Mouse (Mus musculus): Measurements from ENCODE around the gene Gapdh. TPM values are rescaled to one million over a fixed set of nuclear protein-coding genes. Genes with fewer than 3 reads are reported as not detected.

The Gapdh gene
- 100 to 1,000 TPM; 230 to 258 TPM for polyA plus RNA-seq (2017; shearing (Covaris generic))

DNA sequence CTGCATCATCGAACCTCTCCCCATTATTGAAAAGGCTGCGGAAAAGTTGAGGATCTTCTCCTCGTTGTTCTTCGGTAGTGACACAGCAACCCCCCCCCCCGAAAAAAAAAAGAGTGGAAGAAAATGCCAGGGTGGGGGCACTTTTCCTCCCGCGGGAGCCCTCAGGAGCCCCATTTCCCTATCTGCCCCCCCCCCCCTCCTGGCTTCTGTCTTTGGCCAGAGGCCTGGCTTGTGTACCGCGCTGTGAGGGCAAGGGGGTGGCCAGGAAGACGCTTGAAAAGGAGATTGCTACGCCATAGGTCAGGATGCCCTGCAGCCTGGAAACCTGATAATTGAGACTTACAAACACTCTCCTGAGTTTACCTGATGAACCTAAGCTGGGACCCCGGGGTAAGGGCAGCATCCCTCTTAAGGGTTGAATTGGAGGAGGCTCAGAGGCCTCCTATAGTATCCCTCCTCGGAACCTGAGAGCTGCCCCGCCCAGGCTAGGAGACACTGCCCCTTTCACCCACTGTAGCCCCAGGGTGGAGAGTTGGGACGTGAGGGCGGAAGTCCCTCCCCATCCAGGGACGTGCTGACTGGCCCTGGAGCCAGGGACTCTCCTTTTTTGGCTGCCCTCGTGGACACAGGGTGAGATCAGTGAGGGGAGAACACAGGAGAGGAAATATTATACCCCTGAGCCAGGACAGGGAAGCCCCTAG is at the start of gene Gapdh:
TSS of gene Gapdh (minus strand) at position 417 of the 701 bp plus-strand sequence.

DNA sequence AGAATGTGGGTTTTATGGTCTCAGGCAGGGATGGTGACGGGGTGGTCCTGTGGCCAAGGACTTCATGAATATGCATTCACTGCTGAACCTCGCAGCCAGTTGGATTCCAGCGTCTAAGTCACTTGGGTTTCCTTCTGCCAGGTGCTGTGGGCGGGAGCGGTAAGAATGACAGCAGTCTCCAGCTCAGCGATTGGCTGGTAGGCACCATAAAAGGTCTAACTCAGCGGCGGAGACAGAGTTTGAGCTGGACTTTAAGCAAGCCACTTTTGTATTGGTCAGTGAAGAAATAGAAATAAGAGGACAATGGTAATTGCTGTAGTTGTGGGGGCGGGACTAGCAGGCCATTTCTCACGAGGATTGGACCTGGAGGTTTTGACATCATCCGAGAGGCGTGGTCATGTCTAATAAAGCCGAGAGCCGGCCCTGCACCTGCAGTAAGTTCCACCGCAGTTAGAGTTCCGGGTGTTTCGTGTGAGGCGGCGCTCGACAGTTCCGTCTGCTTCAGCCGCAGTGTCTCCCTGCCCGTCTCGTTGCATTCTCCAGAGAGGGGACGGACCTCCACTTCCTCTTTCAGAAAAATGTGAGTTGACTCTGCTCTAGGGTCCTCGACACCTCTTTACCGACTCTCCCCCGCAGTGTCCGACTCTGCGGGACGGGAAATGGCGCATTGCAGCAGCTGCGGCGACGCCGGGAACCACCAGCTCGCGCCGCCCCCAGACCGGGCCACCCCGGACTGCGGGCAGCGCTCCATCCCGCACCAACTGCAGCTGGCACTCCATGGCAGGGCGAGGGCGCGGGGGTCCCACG is 49.1 kb upstream of the Gapdh start, which contains the start of gene Vamp1:
TSS of gene Vamp1 (plus strand) at position 404 of the 807 bp plus-strand sequence.

DNA sequence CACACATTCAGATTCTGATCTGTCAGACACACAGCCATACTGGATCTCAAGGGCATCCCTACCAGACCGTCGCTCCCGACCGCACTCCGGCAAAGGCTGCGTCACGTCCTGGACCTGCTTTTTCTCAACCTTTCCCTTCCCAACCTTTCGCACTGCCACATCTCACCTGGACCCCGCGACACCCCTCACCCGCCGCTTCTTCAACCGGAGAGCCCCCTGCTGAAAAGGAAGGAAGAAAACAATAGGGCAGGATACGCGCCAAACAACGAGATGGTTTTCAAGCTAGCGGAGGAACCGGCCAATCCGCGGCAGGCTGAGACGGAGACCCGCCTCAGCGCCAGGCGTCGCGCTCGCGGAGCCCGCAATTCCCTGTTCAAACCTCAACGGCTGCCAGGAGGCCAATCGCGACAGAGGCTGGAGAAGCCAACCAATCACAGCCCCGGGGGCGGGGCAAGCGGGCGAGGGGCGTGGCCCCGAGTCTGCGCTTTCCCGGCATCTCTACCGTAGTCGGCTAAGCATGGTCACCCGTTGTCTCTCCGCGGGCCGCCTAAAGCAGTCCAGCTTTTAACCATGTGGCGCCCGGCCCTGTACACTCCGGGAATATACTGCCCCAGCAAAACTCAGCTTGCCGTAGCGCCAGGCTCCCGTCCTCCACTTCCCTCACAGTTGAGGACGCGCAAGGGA is 25.2 kb upstream of the Gapdh start, which contains the start of the genes Ncapd2 and Mrpl51:
TSS of gene Ncapd2 (minus strand) at position 370 of the 684 bp plus-strand sequence.
TSS of gene Mrpl51 (plus strand) at position 470 of the 684 bp plus-strand sequence.

DNA sequence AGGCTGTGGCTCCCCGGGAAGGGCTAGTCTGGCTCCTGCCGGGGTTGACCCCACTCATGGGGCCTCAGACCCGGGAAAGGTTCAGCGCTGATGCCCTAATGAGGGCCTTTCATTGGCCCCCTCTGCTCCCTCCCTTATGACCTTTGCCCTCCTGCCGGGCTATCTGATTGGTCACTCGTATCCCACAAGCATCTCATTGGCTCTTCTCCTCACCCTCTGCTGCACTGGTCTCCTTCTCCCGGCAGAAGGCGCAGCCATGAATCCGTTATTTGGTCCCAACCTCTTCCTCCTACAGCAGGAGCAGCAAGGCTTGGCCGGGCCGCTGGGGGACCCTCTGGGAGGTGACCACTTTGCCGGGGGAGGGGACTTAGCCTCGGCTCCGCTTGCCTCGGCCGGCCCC is 21.3 kb downstream of the Gapdh start, which contains the start of gene Iffo1:
TSS of gene Iffo1 (plus strand) at position 241 of the 400 bp plus-strand sequence.

DNA sequence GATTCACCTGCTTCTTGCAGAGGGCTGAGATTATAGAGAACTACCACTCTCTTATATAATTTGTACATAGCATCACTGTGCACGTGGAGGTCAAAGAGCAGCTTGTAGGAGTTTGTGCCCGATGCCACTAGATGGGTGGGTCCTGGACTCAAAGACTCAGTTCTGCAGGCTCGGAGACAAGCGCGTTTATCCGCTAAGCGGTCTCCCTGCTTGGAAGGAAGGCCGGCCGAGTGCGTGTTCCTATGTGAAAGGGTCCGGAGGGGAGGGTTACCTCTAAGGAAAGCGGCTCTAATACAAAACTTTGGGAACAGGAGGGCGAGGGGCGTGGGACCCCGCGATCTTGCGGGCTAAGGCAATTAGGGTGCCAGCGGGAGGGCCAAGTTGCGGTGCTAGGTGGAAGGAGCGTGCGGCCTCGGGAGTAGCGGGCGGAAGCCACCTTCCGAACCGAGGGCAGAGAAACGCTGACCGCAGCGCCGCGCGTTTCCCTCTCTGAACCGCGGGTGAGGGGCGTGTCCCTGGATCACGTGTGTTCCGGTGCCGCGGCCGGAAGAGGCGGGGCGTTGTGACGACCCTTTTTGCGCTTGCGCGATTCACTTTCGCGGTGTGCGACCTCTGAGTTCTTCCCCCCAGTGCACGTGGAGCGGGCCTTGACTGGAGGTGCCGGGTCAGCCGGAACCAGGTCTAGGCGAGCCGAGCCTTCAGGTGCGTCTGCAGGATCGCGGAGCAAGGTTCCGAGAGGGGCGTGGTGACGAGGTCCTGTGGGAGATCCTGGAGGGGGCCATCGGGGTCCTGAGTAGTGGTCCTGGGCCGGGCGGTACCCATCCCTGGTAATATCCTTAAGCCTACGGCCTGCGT is 34.7 kb downstream of the Gapdh start, which contains the start of gene Nop2:
TSS of gene Nop2 (plus strand) at position 608 of the 855 bp plus-strand sequence.

Other genes starting within 250 kb of the Gapdh start
- gene Ptms, start 246.4 kb downstream of the Gapdh start, polyA plus RNA-seq (2017; shearing (Covaris generic)), result 10 to 100 TPM; 35.8 to 45.4 TPM
- 100 to 1,000 TPM; 176 to 183 TPM for gene Mlf2, start 235.1 kb downstream of the Gapdh start, polyA plus RNA-seq (2017; shearing (Covaris generic))
- gene Cops7a, start 200.9 kb downstream of the Gapdh start, polyA plus RNA-seq (2017; shearing (Covaris generic)), result 10 to 100 TPM; 69.8 to 77.3 TPM
- gene Pianp, start 169.8 kb downstream of the Gapdh start, polyA plus RNA-seq (2017; shearing (Covaris generic)), result under 1 TPM in 1 of 2 experiments, not detected in 1; 0.45 TPM
- 10 to 100 TPM; 68.0 to 76.1 TPM for gene Zfp384, start 157.3 kb downstream of the Gapdh start, polyA plus RNA-seq (2017; shearing (Covaris generic))
- 10 to 100 TPM; 85.4 to 87.6 TPM for gene Ing4, start 126.7 kb downstream of the Gapdh start, polyA plus RNA-seq (2017; shearing (Covaris generic))
- gene Acrbp, start 116.8 kb downstream of the Gapdh start, polyA plus RNA-seq (2017; shearing (Covaris generic)), result 10 to 100 TPM; 20.3 to 33.0 TPM
- 10 to 100 TPM; 19.2 to 25.7 TPM for gene Lpar5, start 98.5 kb downstream of the Gapdh start, polyA plus RNA-seq (2017; shearing (Covaris generic))
- 10 to 100 TPM; 50.7 to 54.2 TPM for gene Chd4, start 70.5 kb downstream of the Gapdh start, polyA plus RNA-seq (2017; shearing (Covaris generic))
- 10 to 100 TPM; 44.4 to 53.1 TPM for gene Nop2, start 34.6 kb downstream of the Gapdh start, polyA plus RNA-seq (2017; shearing (Covaris generic))
- gene Iffo1, start 21.2 kb downstream of the Gapdh start, polyA plus RNA-seq (2017; shearing (Covaris generic)), result 10 to 100 TPM; 30.3 to 30.4 TPM
- gene Ncapd2, start 25.2 kb upstream of the Gapdh start, polyA plus RNA-seq (2017; shearing (Covaris generic)), result 10 to 100 TPM; 22.3 to 23.4 TPM
- gene Mrpl51, start 25.3 kb upstream of the Gapdh start, polyA plus RNA-seq (2017; shearing (Covaris generic)), result 10 to 100 TPM; 77.6 to 84.4 TPM
- gene Vamp1, start 49.1 kb upstream of the Gapdh start, polyA plus RNA-seq (2017; shearing (Covaris generic)), result 10 to 100 TPM; 43.8 TPM
- gene Tapbpl, start 65.4 kb upstream of the Gapdh start, polyA plus RNA-seq (2017; shearing (Covaris generic)), result 100 to 1,000 TPM in 1 of 2 experiments, 10 to 100 TPM in 1; 98.8 to 118 TPM
- gene Cd27, start 70.5 kb upstream of the Gapdh start, polyA plus RNA-seq (2017; shearing (Covaris generic)), result 100 to 1,000 TPM; 493 to 591 TPM
- 1 to 10 TPM in 1 of 2 experiments, under 1 TPM in 1; 0.61 to 2.1 TPM for gene Tuba3a, start 119.6 kb upstream of the Gapdh start, polyA plus RNA-seq (2017; shearing (Covaris generic))
- 1 to 10 TPM in 1 of 2 experiments, not detected in 1; 1.0 TPM for gene Ltbr, start 147.4 kb upstream of the Gapdh start, polyA plus RNA-seq (2017; shearing (Covaris generic))
- under 1 TPM; 0.19 to 0.36 TPM for gene Scnn1a, start 154.2 kb upstream of the Gapdh start, polyA plus RNA-seq (2017; shearing (Covaris generic))
- gene Tnfrsf1a, start 182.9 kb upstream of the Gapdh start, polyA plus RNA-seq (2017; shearing (Covaris generic)), result 10 to 100 TPM; 34.4 to 37.5 TPM
- gene Plekhg6, start 214.3 kb upstream of the Gapdh start, polyA plus RNA-seq (2017; shearing (Covaris generic)), result under 1 TPM; 0.10 to 0.70 TPM